Mouse (Mus musculus) forebrain, embryonic 15.5 days (tissue): ENCODE data around the gene Cxcl10. TPM values are rescaled to one million over a fixed set of nuclear protein-coding genes. Genes with fewer than 3 reads are reported as not detected.

ENCODE experiments used
- ATAC-seq: fragments of 200-750 bp; cut with Nextera tagmentation; replicated peaks from 2 replicates; pipeline ENCODE4 v1.8.0; 2017; ENCODE audit warnings: mild to moderate bottlenecking, moderate TSS enrichment, moderate library complexity
- H3K27ac ChIP-seq: fragments of 300-500 bp; sonication (generic); replicated peaks from 2 replicates; pipeline ENCODE4 v1.5.1; 2015; ENCODE audit warnings: mild to moderate bottlenecking, inconsistent platforms
- H3K27me3 ChIP-seq: fragments of 300-500 bp; sonication (generic); 2 replicates; pipeline ENCODE4 v1.6.1; 2015; ENCODE audit warnings: inconsistent platforms
- H3K36me3 ChIP-seq: fragments of 300-500 bp; sonication (generic); 2 replicates; pipeline ENCODE4 v1.6.1; 2015; ENCODE audit warnings: mild to moderate bottlenecking, inconsistent platforms
- H3K4me1 ChIP-seq: fragments of 300-500 bp; sonication (generic); 2 replicates; pipeline ENCODE4 v1.6.1; 2015; ENCODE audit warnings: inconsistent platforms
- H3K4me2 ChIP-seq: fragments of 300-500 bp; sonication (generic); replicated peaks from 2 replicates; pipeline ENCODE4 v1.6.1; 2015; ENCODE audit warnings: mild to moderate bottlenecking, inconsistent platforms
- H3K4me3 ChIP-seq: fragments of 300-500 bp; sonication (generic); 2 replicates; pipeline ENCODE4 v1.5.1; 2015; ENCODE audit warnings: mild to moderate bottlenecking, inconsistent platforms
- H3K9ac ChIP-seq: fragments of 300-500 bp; sonication (generic); replicated peaks from 2 replicates; pipeline ENCODE4 v1.6.1; 2015; ENCODE audit warnings: mild to moderate bottlenecking, inconsistent platforms
- H3K9me3 ChIP-seq: fragments of 300-500 bp; sonication (generic); 2 replicates; pipeline ENCODE4 v1.6.1; 2016; ENCODE audit warnings: inconsistent platforms
- WGBS: fragments of 180-500 bp; shearing (Covaris S2); methylation state at CpG from one replicate; pipeline ENCODE4 v1.1.7; 2015; ENCODE audit warnings: mixed read lengths; 5-methylcytosine and 5-hydroxymethylcytosine counted together
- polyA plus RNA-seq: library from polyadenylated mRNA; unstranded; fragments of >200 nt; fragmentation: Nextera tagmentation; extraction: Ambion mirVana; gene quantifications from 2 replicates; pipeline ENCODE4 v1.2.1, GENCODE M21; 2015

The Cxcl10 gene
- polyA plus RNA-seq, 1 experiment from 2014 or later: 0.20 TPM

DNA sequence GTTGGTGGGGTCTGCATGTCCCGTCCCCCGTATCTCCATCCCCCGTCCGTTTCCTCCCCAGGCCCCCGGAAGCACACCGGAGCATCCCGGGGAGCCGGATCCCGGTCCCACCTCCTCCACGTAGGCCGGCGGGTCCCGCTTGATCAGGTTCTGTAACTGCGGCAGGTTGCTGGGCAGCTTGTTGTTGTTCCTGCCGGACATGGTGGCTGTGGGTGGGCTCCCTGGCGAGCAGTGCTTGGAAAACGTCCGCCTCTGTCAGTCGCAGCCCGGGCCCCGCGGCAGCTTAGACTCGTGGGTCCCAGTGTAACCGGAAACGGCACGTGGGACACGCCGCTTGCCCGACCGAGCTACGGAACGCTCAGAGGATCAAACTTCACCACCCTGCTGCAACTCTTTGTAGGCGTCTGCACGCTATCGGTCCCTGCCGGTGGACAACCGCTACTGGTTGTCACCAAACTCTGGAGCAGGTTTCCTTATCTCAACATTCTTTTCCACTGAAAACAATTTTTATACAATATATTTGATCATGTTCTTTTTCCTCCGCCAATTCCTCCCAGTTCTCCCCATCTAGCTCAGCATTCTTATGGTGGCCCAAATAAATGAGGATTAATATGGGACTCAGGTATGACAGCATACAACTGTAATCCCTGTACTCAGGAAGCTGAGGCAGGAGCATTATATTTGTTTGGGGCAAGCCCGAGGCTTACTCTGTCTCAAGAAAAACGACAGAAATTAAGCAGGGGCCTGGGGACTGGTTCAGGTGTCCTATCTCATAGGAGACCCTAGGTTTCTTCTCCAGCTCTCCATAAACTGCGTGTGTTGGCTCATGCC, 38.8 kb downstream of the Cxcl10 start, which contains the start of gene Sdad1:
Gene Sdad1 (minus strand): TSS at position 799 of the 831 bp plus-strand sequence.
- H3K9me3 ChIP-seq: no peaks in the 10 kb centered on the region
- H3K36me3 ChIP-seq: peaks cover 8% of the 10 kb centered on the region; the same call in 1 of the 2 replicates
- H3K4me2 ChIP-seq: peak within 1 kb of the TSS; percentile 53
- peaks cover 14% of the 10 kb centered on the region for H3K4me1 ChIP-seq
- H3K27ac ChIP-seq: 0 out of 2 replicates have a peak within 1 kb of the TSS, but pooled peaks have one; percentile 50
- H3K4me3 ChIP-seq: peak within 1 kb of the TSS; percentile 75
- ATAC-seq: peak; percentile 96
- 3% methylated on average over 41 of the region's 41 CpGs for WGBS
- H3K27me3 ChIP-seq: no peaks in the 10 kb centered on the region
- peak within 1 kb of the TSS; percentile 67 for H3K9ac ChIP-seq

DNA sequence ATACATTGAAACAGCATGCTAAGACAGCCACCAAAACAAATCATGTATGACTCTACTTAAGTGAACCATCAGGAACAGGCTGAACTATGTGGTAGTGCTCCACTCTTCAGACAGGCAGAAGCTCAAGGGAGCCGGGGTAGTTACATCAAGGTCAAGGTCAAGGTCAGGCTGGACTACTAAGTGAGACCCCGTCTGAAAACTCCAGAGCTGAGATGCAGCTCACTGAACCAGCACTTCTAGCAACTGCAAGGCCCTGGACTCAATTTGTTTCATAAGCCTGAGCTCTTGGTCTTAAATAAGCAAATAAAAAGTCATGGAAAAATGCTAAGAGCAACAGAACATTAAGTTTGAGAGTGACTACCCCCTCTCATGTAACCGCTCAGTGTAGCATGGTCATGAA, 44.4 kb downstream of the Cxcl10 start:
- no peak overlapping the region for H3K9ac ChIP-seq
- H3K4me3 ChIP-seq: no peak overlapping the region
- 90% methylated on average over 3 of the region's 3 CpGs for WGBS
- H3K27ac ChIP-seq: no peak overlapping the region
- H3K4me1 ChIP-seq: peaks cover 10% of the 10 kb centered on the region
- no peak for ATAC-seq
- peaks cover 61% of the 10 kb centered on the region for H3K36me3 ChIP-seq
- H3K27me3 ChIP-seq: no peaks in the 10 kb centered on the region
- no peak overlapping the region for H3K4me2 ChIP-seq
- H3K9me3 ChIP-seq: no peaks in the 10 kb centered on the region

DNA sequence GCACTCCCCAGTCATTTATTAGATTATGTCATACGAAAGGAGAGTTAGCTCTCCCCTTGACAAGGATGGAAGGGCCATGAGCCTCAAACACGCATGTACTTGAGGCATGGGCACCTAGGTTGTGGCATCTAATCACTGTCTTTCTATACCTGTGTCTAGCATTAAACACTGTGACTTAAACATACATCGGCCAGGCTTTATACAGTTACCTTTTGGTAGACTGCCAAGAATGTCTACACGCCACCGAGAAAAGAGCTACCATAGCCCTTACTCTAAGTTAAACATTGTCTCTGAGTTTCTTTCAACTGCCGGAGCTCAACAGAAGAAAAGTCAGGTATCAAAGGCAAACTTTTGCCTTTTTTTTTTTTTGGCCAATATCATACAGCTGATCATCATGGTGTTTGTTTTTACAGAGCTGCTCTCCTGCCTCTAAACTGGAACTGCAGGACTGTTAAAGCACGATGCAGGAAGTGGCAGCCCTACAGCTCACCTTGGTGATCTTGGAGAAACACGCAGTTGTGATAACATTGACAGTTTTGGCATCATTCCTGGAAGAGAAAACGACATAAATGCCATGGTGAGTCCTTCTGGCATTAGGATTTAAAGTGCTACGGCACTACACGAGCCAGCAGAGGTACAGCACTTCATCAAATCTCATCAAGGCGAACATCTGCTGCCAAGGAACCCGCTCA, 46.4 kb downstream of the Cxcl10 start:
- no peak overlapping the region for H3K9ac ChIP-seq
- no peak for ATAC-seq
- H3K4me3 ChIP-seq: no peak overlapping the region
- no peaks in the 10 kb centered on the region for H3K27me3 ChIP-seq
- H3K9me3 ChIP-seq: no peaks in the 10 kb centered on the region
- H3K36me3 ChIP-seq: peaks cover 72% of the 10 kb centered on the region
- 86% methylated on average over 13 of the region's 13 CpGs for WGBS
- no peak overlapping the region for H3K27ac ChIP-seq
- H3K4me1 ChIP-seq: no peaks in the 10 kb centered on the region
- H3K4me2 ChIP-seq: no peak overlapping the region

Other genes starting within 250 kb of the Cxcl10 start
- gene Uso1, start 211.0 kb downstream of the Cxcl10 start, polyA plus RNA-seq: 42.1 and 45.8 TPM in 2 replicates
- not detected in 2 replicates for gene U90926, start 133.5 kb downstream of the Cxcl10 start, polyA plus RNA-seq
- 0.09 and 0.22 TPM in 2 replicates for gene Ppef2, start 92.6 kb downstream of the Cxcl10 start, polyA plus RNA-seq
- gene Naaa, start 70.7 kb downstream of the Cxcl10 start, polyA plus RNA-seq: 7.6 and 11.5 TPM in 2 replicates
- gene Sdad1, start 38.4 kb downstream of the Cxcl10 start, polyA plus RNA-seq: 31.1 and 32.3 TPM in 2 replicates
- not detected in 2 replicates for gene Cxcl9, start 20.8 kb downstream of the Cxcl10 start, polyA plus RNA-seq
- gene Art3, start 17.1 kb downstream of the Cxcl10 start, polyA plus RNA-seq: 3.5 and 4.0 TPM in 2 replicates
- 55.7 and 60.0 TPM in 2 replicates for gene Nup54, start 86.3 kb upstream of the Cxcl10 start, polyA plus RNA-seq
- 23.4 and 24.6 TPM in 2 replicates for gene Scarb2, start 157.9 kb upstream of the Cxcl10 start, polyA plus RNA-seq
- 0.42 and 0.69 TPM in 2 replicates for gene Fam47e, start 206.2 kb upstream of the Cxcl10 start, polyA plus RNA-seq